Mouse (Mus musculus): ENCODE results near the gene Serinc5.

The Serinc5 gene

DNA sequence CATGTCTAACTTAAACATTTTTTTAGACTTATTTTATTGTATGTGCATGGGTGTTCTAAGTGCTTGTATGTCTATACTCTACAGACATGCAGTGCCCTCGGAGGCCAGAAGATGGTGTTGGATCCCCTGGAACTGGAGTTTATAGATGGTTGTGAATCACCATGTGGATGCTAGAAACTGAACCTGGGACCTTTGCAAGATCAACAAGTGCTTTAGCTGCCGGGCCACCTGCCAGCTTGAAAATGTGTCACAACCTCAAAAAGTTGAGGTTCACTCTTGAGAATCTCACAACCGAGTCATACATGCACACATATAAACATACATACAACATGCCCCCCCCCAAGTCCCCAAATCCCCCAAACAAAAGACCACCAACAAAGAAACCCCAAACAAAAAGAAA, 129.0 kb downstream of the Serinc5 start:
- CTCF ChIA-PET = interaction anchor here (0.7 to 0.8 kb wide), 3 partner anchors 159 to 831 kb away, joined by 4 to 7 read pairs (median 5); no protein-coding TSS in a partner anchor

DNA sequence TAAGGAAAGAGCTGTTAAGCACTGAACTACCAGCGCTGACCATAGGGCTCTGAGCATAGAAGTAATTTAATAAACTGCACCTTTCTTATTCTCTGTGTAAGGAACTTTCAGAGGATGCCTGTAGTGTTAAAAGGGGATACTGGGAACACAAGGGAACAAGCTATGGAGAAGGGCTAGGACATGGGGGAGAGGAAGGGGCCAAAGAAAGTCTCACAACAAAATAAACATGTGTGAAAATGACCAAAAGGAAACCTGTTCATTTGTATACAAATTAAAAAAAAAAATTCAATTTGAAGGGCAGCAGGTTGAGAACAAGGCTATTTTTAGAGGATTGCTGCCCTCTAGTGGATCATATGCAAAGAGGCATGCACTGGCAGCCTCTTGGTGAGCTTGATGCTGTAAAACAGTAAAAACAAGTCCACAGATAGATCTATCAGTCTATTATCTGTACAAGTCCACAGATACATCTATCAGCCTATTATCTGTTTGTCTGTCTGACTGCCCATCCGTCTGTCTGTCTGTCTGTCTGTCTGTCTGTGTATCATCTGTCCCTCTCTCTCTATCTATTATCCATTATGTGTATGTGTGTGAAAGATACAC, 129.9 kb downstream of the Serinc5 start:
- CTCF ChIA-PET = interaction anchor here (0.7 to 1.2 kb wide), 2 partner anchors 161 to 1152 kb away, joined by 3 to 4 read pairs; no protein-coding TSS in a partner anchor

DNA sequence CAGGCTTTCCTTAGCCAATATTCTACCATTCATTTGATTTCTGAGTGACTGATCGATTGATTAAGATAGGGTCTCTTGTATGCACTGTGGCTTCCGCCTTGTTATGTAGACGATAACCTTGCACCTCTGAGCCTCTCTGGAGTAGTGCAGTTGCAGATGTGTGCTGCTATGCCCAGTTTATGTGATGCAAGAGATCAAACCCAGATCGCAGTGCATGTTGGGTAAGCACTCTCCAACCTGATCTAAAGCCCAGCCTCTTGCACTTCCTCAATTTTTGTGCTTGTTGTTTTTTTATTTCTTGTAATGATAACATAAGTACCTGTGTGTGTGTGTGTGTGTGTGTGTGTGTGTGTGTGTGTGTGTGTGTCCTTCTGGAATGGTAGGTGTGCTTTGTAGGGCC, 132.0 kb downstream of the Serinc5 start:
- CTCF ChIA-PET = no interaction called here

DNA sequence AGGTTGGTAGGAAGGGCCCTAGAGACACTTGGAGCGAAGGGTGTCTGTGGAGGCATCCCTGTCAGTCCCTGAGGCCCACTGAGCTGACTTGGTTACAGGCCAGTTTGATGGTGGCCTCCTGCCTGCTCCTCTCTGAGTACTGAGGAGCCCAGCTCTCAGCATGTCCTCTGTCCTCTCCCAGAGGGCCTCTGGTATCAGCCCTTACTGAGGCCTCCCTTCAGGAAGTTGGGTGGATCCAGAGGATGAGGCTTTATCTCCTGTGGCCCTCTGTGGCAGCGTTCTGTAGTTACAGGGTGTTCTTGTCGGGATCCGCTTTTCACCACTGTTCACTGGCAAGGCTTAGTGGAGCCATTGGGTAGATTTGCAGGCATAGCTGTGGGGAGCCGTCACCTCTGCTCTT, 132.4 kb downstream of the Serinc5 start:
- CTCF ChIA-PET = no interaction called here

DNA sequence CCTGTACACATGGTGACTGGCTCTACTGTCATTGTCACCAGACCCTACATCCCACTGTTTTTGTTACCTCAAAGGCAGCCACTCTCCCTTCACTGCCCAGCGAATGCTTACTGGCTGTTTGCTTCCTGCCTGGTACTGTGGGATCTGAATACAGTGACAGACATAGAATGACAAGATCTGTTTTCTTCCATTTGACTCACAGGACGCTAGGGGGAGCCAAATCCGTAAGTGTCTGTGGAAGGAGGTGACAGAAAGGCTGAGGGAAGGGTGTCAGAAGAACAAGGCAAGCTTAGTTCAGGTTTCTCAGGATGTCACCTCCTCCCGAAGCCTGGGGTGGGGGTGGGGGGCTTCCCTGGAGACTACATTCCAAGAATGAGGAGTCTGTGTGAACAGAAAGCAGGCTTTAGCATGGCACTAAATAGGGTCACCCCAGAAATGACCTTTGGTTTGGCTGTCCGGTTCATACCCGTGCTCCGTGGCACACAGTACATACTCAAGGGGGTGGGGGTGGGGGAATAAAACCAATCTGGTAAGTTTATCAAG, 140.2 kb downstream of the Serinc5 start:
- CTCF ChIA-PET = interaction anchor here (0.6 kb wide), 3 partner anchors 237 to 1064 kb away, joined by 5 to 10 read pairs (median 7); no protein-coding TSS in a partner anchor

DNA sequence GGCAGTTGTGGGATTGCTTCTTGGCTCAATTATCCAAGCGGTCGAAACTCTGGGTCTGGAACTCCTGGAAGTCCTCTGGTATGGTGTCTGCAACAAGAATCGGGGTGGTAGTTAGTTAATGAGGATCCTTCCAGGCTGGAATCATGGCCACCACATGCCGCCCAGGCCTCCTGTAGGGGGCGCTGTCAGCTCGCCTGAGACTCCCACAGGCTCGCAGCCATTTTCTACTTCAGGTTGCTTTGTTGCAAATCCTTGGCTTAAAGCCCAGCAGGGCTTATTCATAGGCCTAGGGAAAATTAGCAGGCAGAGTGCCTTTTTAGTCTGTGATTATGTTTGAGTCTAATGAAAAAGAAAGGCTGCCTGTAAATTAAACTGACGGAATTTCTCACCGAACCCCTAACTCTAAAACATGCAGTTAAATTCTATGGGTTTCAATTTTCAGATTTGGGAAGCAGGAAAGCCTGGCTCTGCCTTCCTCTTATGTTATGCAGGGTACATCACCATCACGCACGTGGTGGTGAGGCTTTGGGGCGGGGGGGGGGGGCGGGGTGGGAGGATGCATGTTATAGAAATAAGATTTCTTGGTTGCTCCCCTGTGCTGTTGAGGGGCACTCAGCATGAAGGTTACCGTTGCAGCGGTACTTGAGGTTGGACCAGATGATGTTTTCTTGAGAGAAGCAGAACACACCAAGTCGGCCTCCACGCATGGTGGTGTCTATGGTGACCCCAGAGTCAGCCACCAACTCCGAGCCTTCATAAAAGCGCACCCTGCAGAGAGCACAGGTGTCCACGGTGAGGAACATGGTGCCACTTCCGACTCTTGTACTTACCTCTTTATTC, 141.1 kb downstream of the Serinc5 start:
- CTCF ChIA-PET = no interaction called here

DNA sequence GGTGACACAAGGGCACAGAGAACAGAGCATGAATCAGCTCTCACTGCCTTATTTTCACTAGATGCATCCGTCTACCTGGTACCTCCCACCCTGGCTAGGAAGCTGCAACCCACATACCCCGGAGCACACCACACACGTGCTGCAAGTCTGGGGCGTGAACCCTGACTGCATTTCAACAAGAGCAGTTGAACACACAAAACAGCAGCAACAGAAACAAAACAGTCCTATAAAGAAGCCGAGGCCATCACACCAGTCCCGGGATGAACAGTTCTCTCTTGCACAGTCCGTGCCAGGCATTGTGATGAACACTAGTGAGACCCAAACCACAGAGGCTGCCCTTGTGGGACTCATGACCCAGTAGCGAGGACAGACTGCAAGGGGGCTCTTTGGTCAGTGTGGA, 142.8 kb downstream of the Serinc5 start:
- CTCF ChIA-PET = interaction anchor here (0.7 kb wide), 1 partner anchor 159 kb away, joined by 3 read pairs; no protein-coding TSS in a partner anchor

DNA sequence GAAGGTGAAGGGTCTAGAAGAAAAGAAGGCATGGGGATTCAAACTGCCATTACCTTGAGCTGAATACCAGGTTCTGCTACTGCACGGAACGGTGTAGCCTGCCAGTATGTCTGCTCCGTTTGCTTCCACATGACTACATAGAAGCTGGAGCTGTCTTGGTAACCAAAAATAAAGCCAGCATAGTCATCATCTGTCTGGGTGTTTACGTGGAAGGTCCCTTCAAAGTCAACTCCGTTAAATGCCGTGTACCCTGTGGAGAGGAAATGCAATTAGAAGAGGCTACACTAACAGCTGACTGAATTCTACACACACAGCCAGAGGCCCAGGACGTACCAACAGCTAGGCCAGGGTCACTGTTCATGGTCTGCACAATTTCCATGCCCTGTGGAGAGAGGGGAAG, 144.1 kb downstream of the Serinc5 start:
- CTCF ChIA-PET = no interaction called here

DNA sequence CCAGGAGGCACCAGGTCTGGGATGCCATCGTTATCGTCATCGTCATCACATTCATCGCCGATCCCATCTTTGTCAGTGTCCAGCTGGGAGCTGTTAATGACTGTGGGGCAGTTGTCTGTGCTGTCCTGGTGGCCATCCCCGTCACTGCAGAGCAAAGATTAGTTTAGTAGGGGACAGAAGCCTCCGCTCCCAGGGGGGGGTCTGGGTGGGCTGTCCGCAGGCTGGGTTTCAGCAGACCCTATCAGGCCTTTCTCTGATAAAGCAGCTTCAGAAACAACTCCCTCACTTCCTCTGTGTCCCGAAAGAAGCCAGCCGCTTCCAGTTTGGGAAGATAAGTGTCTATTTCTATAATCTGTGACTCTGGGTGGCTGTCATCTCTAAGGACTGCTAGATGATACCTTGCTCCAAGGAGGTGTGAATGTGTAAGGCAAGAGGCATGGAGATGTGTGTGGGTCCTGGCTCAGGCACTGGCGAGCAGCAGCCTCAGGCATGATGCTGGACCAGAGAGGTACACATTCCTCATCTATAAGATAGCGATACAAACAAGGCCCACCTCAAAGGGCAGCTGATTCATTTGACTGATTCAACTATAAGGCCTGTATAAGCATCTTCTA, 147.2 kb downstream of the Serinc5 start:
- CTCF ChIA-PET = no interaction called here

DNA sequence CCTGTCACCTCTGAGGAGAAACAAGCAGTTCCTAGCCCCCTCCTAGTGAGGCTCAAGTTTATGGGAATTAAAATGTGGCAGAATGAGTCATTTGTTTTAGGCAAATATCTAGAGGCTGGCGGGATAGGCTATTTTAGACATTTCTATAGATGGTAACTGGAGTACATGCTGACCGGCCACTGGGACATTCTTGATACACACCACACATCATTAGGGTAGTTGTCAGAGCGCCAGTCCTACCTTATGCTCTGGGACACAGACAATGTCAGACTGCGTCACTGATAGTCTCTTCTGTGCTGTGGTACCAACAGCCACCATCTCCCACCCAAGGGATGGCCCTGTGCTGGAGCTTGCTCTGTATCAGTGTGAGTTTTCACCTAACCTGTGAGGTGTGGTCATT, 148.2 kb downstream of the Serinc5 start:
- CTCF ChIA-PET = no interaction called here

DNA sequence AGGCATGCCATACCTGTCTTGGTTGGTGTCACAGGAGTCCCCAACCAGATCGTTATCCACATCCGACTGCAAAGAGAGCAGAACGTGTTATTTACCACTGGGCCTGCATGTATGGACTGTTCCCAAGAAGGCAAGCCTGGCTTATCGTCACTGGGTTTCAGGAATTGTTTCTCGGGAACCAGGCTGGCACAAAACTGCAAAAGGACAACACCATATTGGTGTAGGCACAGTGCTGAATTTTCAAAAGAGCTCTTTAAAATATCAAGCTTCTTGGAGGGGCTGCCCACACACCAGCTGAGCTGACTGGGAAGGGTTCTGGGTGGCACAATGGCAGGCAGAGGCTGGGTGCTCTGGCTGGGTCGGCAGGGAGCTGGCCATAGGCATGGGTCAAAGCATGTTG, 149.6 kb downstream of the Serinc5 start:
- CTCF ChIA-PET = no interaction called here
